Mouse (Mus musculus) heart, postnatal 14 days (tissue): ENCODE results near the gene Tril. TPM values are rescaled to one million over a fixed set of nuclear protein-coding genes. Genes with fewer than 3 reads are reported as not detected.

Source experiments
- DNase-seq, 2 experiments: peaks; one replicate each; pipeline ENCODE4 v3.0.0; 2021 to 2022
- intact Hi-C: fragments of 180-260 bp; cut with DNase I; formaldehyde crosslinking; loops from one replicate; pipeline ENCODE4 v1.15.1; 2025
- total RNA-seq, 2 experiments: library from RNA; stranded (reverse); gene quantifications; 2 replicates each; pipeline ENCODE4 v1.2.3; 2021

Tril gene
- total RNA-seq, 2 experiments from 2014 or later: 9.3 to 9.9 TPM

GRCm38 (mm10) chr6:53808801-53809200 lies 11.8 kb downstream of the Tril start:
- no peak for DNase-seq
- intact Hi-C loops: no loop called here

- intact Hi-C loops: no loop called here
- DNase-seq: no peak
Observed at GRCm38 (mm10) chr6:53807185-53807584, 13.4 kb downstream of the Tril start.

- DNase-seq: no peak
- intact Hi-C loops: no loop called here
Observed at GRCm38 (mm10) chr6:53806591-53807023, 14.0 kb downstream of the Tril start.

GRCm38 (mm10) chr6:53806021-53806420 lies 14.6 kb downstream of the Tril start:
- intact Hi-C loops: no loop called here
- DNase-seq: no peak

GRCm38 (mm10) chr6:53804145-53804544 lies 16.5 kb downstream of the Tril start:
- no peak for DNase-seq
- intact Hi-C loops: no loop called here

- DNase-seq: no peak
- intact Hi-C loops: no loop called here
Observed at GRCm38 (mm10) chr6:53803551-53803950, 17.1 kb downstream of the Tril start.

- DNase-seq: peak; percentile 49 to 51
- intact Hi-C loops: no loop called here
Observed at GRCm38 (mm10) chr6:53801893-53802286, 18.7 kb downstream of the Tril start.

- intact Hi-C loops: no loop called here
- DNase-seq: no peak
Observed at GRCm38 (mm10) chr6:53801269-53801892, 19.2 kb downstream of the Tril start.

- DNase-seq: no peak
- intact Hi-C loops: loop anchor here (5.0 kb wide), 3 partner anchors 73 to 428 kb away; no protein-coding TSS in a partner anchor
Observed at GRCm38 (mm10) chr6:53798865-53799264, 21.8 kb downstream of the Tril start.

GRCm38 (mm10) chr6:53796835-53797234 lies 23.8 kb downstream of the Tril start:
- intact Hi-C loops: loop anchor here (5.0 kb wide), 3 partner anchors 75 to 430 kb away; no protein-coding TSS in a partner anchor
- DNase-seq: no peak

GRCm38 (mm10) chr6:53795788-53796187 lies 24.8 kb downstream of the Tril start:
- intact Hi-C loops: loop anchor here (5.0 kb wide), 3 partner anchors 77 to 432 kb away; no protein-coding TSS in a partner anchor
- peak; percentile 33 to 63 for DNase-seq

GRCm38 (mm10) chr6:53795078-53795477 lies 25.6 kb downstream of the Tril start:
- no peak for DNase-seq
- intact Hi-C loops: loop anchor here (5.0 kb wide), 3 partner anchors 77 to 432 kb away; no protein-coding TSS in a partner anchor

GRCm38 (mm10) chr6:53794323-53794971 lies 26.2 kb downstream of the Tril start:
- intact Hi-C loops: no loop called here
- DNase-seq: peak; percentile 80 to 83

- intact Hi-C loops: loop anchor here (5.0 kb wide), 4 partner anchors 249 to 584 kb away; no protein-coding TSS in a partner anchor
- peak; percentile 54 to 71 for DNase-seq
Observed at GRCm38 (mm10) chr6:53782880-53783539, 37.6 kb downstream of the Tril start.

- no peak for DNase-seq
- intact Hi-C loops: loop anchor here (5.0 kb wide), 4 partner anchors 250 to 585 kb away; no protein-coding TSS in a partner anchor
Observed at GRCm38 (mm10) chr6:53782273-53782672, 38.4 kb downstream of the Tril start.

- intact Hi-C loops: loop anchor here (1.0 to 5.0 kb wide), 5 partner anchors 177 to 586 kb away; no protein-coding TSS in a partner anchor
- peak; percentile 55 to 68 for DNase-seq
Observed at GRCm38 (mm10) chr6:53781171-53781570, 39.5 kb downstream of the Tril start.

- intact Hi-C loops: loop anchor here (5.0 kb wide), 4 partner anchors 252 to 587 kb away; no protein-coding TSS in a partner anchor
- DNase-seq: no peak
Observed at GRCm38 (mm10) chr6:53780008-53780407, 40.6 kb downstream of the Tril start.

- no peak for DNase-seq
- intact Hi-C loops: no loop called here
Observed at GRCm38 (mm10) chr6:53779526-53779925, 41.1 kb downstream of the Tril start.

- intact Hi-C loops: no loop called here
Observed at GRCm38 (mm10) chr6:53778424-53778955, 42.1 kb downstream of the Tril start.

GRCm38 (mm10) chr6:53768275-53768674 lies 52.4 kb downstream of the Tril start:
- intact Hi-C loops: no loop called here
- no peak for DNase-seq

More at GRCm38 (mm10) chr6:53778424-53778955, 42.1 kb downstream of the Tril start:
- DNase-seq: no peak
